Mouse (Mus musculus) hindbrain, embryonic 14.5 days (tissue): ENCODE results near the gene Lrmda. TPM values are rescaled to one million over a fixed set of nuclear protein-coding genes. Genes with fewer than 3 reads are reported as not detected.
A peak's percentile ranks its signal among the peaks of the same experiment; 100 is the strongest.

Experiments
- ATAC-seq: fragments of 200-750 bp; cut with Nextera tagmentation; 2 replicates; pipeline ENCODE4 v1.8.0; 2017; ENCODE audit warnings: moderate number of reproducible peaks, mild to moderate bottlenecking, moderate TSS enrichment, moderate library complexity; ENCODE audit not compliant: low FRiP score
- DNase-seq: peaks from one replicate; pipeline ENCODE4 v3.0.0-alpha.2; 2015; ENCODE audit warnings: low spot score
- H3K27ac ChIP-seq: fragments of 300-500 bp; sonication (generic); 2 replicates; pipeline ENCODE4 v1.5.1; 2014; ENCODE audit warnings: mild to moderate bottlenecking, moderate library complexity
- H3K27me3 ChIP-seq: fragments of 300-500 bp; sonication (generic); 2 replicates; pipeline ENCODE4 v1.6.1; 2014; ENCODE audit warnings: mild to moderate bottlenecking, low read length, mixed read lengths; ENCODE audit not compliant: control insufficient read depth, insufficient read depth
- H3K36me3 ChIP-seq: fragments of 300-500 bp; sonication (generic); replicated peaks from 2 replicates; pipeline ENCODE4 v1.6.1; 2014; ENCODE audit not compliant: control insufficient read depth, insufficient read depth
- H3K4me1 ChIP-seq: fragments of 300-500 bp; sonication (generic); replicated peaks from 2 replicates; pipeline ENCODE4 v1.6.1; 2014; ENCODE audit warnings: antibody characterized with exemption, low read length, mixed read lengths; ENCODE audit not compliant: control insufficient read depth, insufficient read depth
- H3K4me2 ChIP-seq: fragments of 300-500 bp; sonication (generic); replicated peaks from 2 replicates; pipeline ENCODE4 v1.6.1; 2014; ENCODE audit warnings: mild to moderate bottlenecking, moderate library complexity
- H3K4me3 ChIP-seq: fragments of 300-500 bp; sonication (generic); replicated peaks from 2 replicates; pipeline ENCODE4 v1.5.1; 2014; ENCODE audit warnings: mild to moderate bottlenecking, low read length
- H3K9ac ChIP-seq: fragments of 300-500 bp; sonication (generic); 2 replicates; pipeline ENCODE4 v1.6.1; 2014
- H3K9me3 ChIP-seq: fragments of 300-500 bp; sonication (generic); 2 replicates; pipeline ENCODE4 v1.6.1; 2016; ENCODE audit warnings: low read length; ENCODE audit not compliant: control insufficient read depth
- WGBS: fragments of 180-500 bp; shearing (Covaris S2); extraction: QIAGEN DNeasy Blood & Tissue Kit; methylation state at CpG from one replicate; pipeline ENCODE4 v1.1.7; 2014; 5-methylcytosine and 5-hydroxymethylcytosine counted together
- polyA plus RNA-seq: library from polyadenylated mRNA; unstranded; fragments of >200 nt; fragmentation: Nextera tagmentation; extraction: Ambion mirVana; gene quantifications from 2 replicates; pipeline ENCODE4 v1.2.1, GENCODE M21; 2014

Gene Lrmda
- polyA plus RNA-seq, 1 experiment from 2014 or later = 0.64 TPM

- H3K4me2 ChIP-seq = no peak overlapping the region
- no peak overlapping the region for H3K27ac ChIP-seq
- DNase-seq = no peak
- no peak overlapping the region for H3K9ac ChIP-seq
- no peak for ATAC-seq
- H3K9me3 ChIP-seq = no peaks in the 10 kb centered on the region
- no peaks in the 10 kb centered on the region for H3K36me3 ChIP-seq
- no peak overlapping the region for H3K4me3 ChIP-seq
- no peaks in the 10 kb centered on the region for H3K27me3 ChIP-seq
- peaks cover 3% of the 10 kb centered on the region; the same call in 1 of the 2 replicates for H3K4me1 ChIP-seq
- 74% methylated on average over 2 of the region's 2 CpGs for WGBS
Measured at GRCm38 (mm10) chr14:22179761-22180160, 160.2 kb downstream of the Lrmda start.

DNA sequence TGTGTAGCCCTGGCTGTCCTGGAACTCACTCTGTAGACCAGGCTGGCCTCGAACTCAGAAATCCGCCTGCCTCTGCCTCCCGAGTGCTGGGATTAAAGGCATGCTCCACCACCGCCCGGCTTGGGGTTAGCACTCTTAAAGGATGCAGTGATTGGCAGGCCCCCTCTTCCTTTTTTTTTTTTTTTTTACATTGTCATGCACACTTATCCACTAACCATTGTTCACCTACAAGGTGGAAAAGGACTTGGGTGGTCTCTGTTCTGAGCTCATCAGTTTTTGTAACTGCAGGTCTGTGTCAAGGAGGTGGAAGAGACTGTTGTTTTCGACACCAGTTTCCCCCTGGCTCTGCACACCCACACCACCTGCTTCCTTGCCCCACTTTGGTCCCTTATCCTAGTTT lies 162.0 kb downstream of the Lrmda start:
- H3K27me3 ChIP-seq = no peaks in the 10 kb centered on the region
- DNase-seq (no peak), ATAC-seq (no peak)
- 94% methylated on average over 4 of the region's 6 CpGs for WGBS
- H3K4me1 ChIP-seq = no peaks in the 10 kb centered on the region
- no peak overlapping the region for H3K9ac ChIP-seq
- no peaks in the 10 kb centered on the region for H3K36me3 ChIP-seq
- H3K9me3 ChIP-seq = no peaks in the 10 kb centered on the region
- no peak overlapping the region for H3K4me2 ChIP-seq
- H3K27ac ChIP-seq = no peak overlapping the region
- H3K4me3 ChIP-seq = no peak overlapping the region

DNA sequence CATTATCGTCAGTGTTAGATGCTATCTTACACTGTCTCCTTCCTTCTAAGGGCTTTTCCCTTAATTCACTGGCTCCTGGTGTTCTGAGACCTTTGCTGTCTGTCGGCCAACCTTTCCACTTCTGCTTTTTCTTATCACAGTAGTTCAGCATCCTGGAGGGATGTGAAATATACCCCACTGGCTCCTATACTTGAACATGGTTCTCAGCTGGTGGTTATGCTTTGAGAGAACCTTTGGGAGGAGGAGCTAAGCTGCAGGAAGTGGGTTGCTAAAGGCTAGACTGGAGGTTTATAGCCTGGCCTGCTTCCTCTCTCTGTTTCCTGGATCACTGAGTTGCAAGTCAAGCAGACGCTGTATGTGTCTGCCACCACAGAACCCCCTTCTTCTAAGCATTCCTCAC lies 163.7 kb downstream of the Lrmda start:
- Histone ChIP-seq H3K36me3 (no peaks in the 10 kb centered on the region), H3K9ac (no peak overlapping the region), H3K4me3 (no peak overlapping the region), H3K27me3 (no peaks in the 10 kb centered on the region), H3K4me2 (no peak overlapping the region), H3K9me3 (no peaks in the 10 kb centered on the region), H3K27ac (no peak overlapping the region), H3K4me1 (no peaks in the 10 kb centered on the region)
- 78% methylated on average over 3 of the region's 3 CpGs for WGBS
- no peak for DNase-seq
- ATAC-seq = no peak

DNA sequence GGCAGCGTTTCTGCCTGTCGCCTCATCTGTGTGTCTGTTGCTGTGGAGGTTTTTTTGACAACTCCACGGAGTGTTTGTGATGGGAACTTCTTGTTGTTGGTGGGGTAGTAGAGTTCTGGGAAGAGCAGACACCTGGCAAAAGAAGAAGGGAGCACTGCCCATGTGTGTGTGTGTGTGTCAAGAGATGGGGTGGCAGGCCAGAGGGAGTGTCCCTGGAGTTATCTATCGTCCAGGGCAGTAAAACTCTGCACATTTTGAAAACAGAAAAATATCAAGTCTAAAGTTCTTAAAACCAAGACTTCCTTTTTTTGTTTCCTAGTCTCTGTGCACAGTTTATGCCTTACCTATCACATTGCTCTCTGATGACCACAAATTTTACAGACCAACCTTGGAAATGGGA lies 165.9 kb downstream of the Lrmda start:
- no peak overlapping the region for H3K9ac ChIP-seq
- H3K4me3 ChIP-seq = no peak overlapping the region
- 88% methylated on average over 4 of the region's 4 CpGs for WGBS
- H3K27me3 ChIP-seq = no peaks in the 10 kb centered on the region
- H3K27ac ChIP-seq = no peak overlapping the region
- DNase-seq (no peak), ATAC-seq (no peak)
- H3K4me2 ChIP-seq = no peak overlapping the region
- no peaks in the 10 kb centered on the region for H3K9me3 ChIP-seq
- H3K4me1 ChIP-seq = no peaks in the 10 kb centered on the region
- no peaks in the 10 kb centered on the region for H3K36me3 ChIP-seq

DNA sequence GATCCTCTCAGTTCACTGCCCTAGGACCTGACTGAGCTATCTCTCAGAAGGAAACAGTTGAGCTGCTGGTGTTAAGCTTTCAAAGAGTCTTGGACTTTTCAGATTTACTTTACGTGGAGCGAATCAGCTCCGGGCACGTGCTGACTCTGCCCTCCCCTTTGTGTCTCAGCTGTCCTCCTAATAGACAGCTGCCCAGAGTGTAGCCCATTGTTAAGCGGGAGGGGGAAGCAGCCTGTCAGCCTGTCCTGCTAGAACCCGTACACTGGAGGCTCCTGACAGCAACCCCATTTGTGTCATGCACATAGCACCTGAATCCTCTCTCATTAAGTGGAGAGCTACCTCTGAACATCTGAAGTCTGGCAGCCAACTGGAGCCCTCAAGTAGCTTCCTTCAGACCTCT lies 170.6 kb downstream of the Lrmda start:
- ATAC-seq (no peak), DNase-seq (no peak)

DNA sequence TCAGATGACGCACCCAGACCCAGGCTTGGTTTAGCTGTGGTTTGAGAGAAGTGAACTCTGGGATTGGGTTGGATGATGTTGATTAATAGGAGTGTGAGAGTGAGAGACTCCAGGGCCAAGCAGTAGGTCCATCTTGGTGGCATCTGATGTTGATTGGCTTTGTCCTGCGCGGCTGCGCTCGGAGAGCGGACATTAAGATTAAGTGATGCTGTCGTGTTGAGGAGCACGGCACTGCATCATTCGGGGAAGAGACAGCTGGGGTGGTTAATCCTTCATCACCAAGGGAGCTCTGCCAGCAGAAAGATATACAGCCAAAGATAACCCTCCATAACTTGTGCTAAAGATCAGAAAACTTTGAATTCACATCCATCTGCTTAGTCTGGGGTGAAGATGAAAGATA lies 172.7 kb downstream of the Lrmda start:
- 69% methylated on average over 9 of the region's 9 CpGs for WGBS
- peak; percentile 46 for DNase-seq

More for the DNA sequence above, 170.6 kb downstream of the Lrmda start:
- Histone ChIP-seq H3K36me3 (no peaks in the 10 kb centered on the region), H3K4me1 (no peaks in the 10 kb centered on the region), H3K4me3 (no peak overlapping the region), H3K4me2 (no peak overlapping the region), H3K27me3 (no peaks in the 10 kb centered on the region), H3K9me3 (no peaks in the 10 kb centered on the region), H3K9ac (no peak overlapping the region), H3K27ac (no peak overlapping the region)
- WGBS = 22% methylated on average over 6 of the region's 6 CpGs

DNA sequence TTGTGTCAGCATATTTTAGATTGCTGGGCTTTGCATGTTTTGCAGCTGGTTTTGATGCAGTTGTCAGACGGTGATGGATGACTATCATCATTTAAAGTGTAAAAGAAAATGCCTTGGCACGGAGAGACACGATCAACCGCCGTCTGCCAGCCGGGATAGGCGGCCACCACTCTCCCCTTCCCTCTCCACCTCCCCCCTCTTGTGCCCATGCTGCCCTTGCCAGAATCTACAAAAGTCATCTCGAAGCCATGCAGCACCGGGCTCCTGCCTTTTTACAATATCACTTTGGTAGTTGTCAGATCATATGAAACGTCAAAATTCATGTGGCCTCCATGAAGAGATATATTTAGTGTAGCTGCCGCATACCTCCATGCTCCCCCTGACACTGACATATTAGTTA lies 178.5 kb downstream of the Lrmda start:
- no peak overlapping the region for H3K9ac ChIP-seq
- ATAC-seq = no peak
- H3K4me3 ChIP-seq = no peak overlapping the region
- H3K27ac ChIP-seq = no peak overlapping the region
- H3K4me1 ChIP-seq = peaks cover 7% of the 10 kb centered on the region
- no peak for DNase-seq
- no peaks in the 10 kb centered on the region for H3K9me3 ChIP-seq
- WGBS = 43% methylated on average over 11 of the region's 11 CpGs
- H3K27me3 ChIP-seq = no peaks in the 10 kb centered on the region
- H3K36me3 ChIP-seq = no peaks in the 10 kb centered on the region
- H3K4me2 ChIP-seq = 0 out of 2 replicates have a peak overlapping the region, but pooled peaks have one; percentile 19

More for the DNA sequence above, 172.7 kb downstream of the Lrmda start:
- Histone ChIP-seq H3K9me3 (no peaks in the 10 kb centered on the region), H3K27me3 (no peaks in the 10 kb centered on the region), H3K36me3 (no peaks in the 10 kb centered on the region), H3K9ac (no peak overlapping the region), H3K27ac (no peak overlapping the region), H3K4me1 (no peaks in the 10 kb centered on the region), H3K4me3 (no peak overlapping the region), H3K4me2 (no peak overlapping the region)
- ATAC-seq = no peak

- H3K4me3 ChIP-seq = no peak overlapping the region
- H3K27ac ChIP-seq = no peak overlapping the region
- H3K27me3 ChIP-seq = no peaks in the 10 kb centered on the region
- no peaks in the 10 kb centered on the region for H3K9me3 ChIP-seq
- no peak for DNase-seq
- H3K4me1 ChIP-seq = peaks cover 7% of the 10 kb centered on the region
- ATAC-seq = no peak
- H3K36me3 ChIP-seq = no peaks in the 10 kb centered on the region
- no peak overlapping the region for H3K9ac ChIP-seq
- no peak overlapping the region for H3K4me2 ChIP-seq
- WGBS = 57% methylated on average over 12 of the region's 12 CpGs
Measured at GRCm38 (mm10) chr14:22198641-22199425, 179.3 kb downstream of the Lrmda start.

DNA sequence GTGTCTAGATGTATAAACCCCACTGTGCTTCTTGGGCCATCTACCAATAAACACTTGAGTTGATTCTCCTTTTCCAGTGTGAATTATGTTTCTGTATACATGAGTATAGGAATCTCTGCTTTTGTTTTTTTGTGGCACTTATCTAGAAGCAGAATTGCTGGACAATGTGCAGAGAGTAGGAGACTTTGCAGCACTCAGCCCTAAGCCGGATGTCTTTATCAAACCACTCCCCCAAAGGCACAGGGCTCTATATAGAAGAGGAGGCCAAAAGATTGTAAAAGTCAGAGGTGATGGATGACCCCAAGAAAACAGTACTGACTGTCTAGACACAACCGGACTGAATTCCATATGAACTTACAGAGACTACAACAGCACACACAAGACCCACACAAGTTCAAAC lies 182.2 kb downstream of the Lrmda start:
- no peak for DNase-seq
- WGBS = 71% methylated on average over 2 of the region's 2 CpGs
- no peak overlapping the region for H3K9ac ChIP-seq
- no peak overlapping the region for H3K4me3 ChIP-seq
- no peaks in the 10 kb centered on the region for H3K27me3 ChIP-seq
- no peaks in the 10 kb centered on the region for H3K9me3 ChIP-seq
- no peak overlapping the region for H3K4me2 ChIP-seq
- peaks cover 7% of the 10 kb centered on the region for H3K4me1 ChIP-seq
- no peaks in the 10 kb centered on the region for H3K36me3 ChIP-seq
- ATAC-seq = no peak
- no peak overlapping the region for H3K27ac ChIP-seq
